Mouse (Mus musculus) thymus, adult 2 months (tissue): ENCODE data around the gene Fam19a5. TPM values are rescaled to one million over a fixed set of nuclear protein-coding genes. Genes with fewer than 3 reads are reported as not detected.

Source experiments
- DNase-seq: peaks from one replicate; pipeline ENCODE4 v3.0.0; 2021
- H3K27ac ChIP-seq: fragments of 200-500 bp; 2 replicates; pipeline ENCODE4 v1.5.1; 2012; ENCODE audit warnings: low read length, control low read depth; ENCODE audit not compliant: control insufficient read depth, insufficient read depth
- H3K27me3 ChIP-seq: fragments of 200-500 bp; 2 replicates; pipeline ENCODE4 v1.6.1; 2012; ENCODE audit warnings: mild to moderate bottlenecking, low read length, moderate library complexity, mixed read lengths; ENCODE audit not compliant: control insufficient read depth, insufficient read depth
- H3K36me3 ChIP-seq: fragments of 200-500 bp; 2 replicates; pipeline ENCODE4 v1.6.1; 2012; ENCODE audit warnings: mild to moderate bottlenecking, low read length, moderate library complexity; ENCODE audit not compliant: control insufficient read depth, insufficient read depth
- H3K4me1 ChIP-seq: fragments of 200-500 bp; replicated peaks from 2 replicates; pipeline ENCODE4 v1.6.1; 2012; ENCODE audit warnings: low read length; ENCODE audit not compliant: control insufficient read depth, insufficient read depth
- H3K4me3 ChIP-seq: fragments of 200-500 bp; 2 replicates; pipeline ENCODE4 v1.5.1; 2012; ENCODE audit warnings: mild to moderate bottlenecking, low read length, control low read depth, moderate library complexity; ENCODE audit not compliant: control insufficient read depth, insufficient read depth
- CTCF ChIP-seq: fragments of 200-500 bp; IDR thresholded peaks from 2 replicates; pipeline ENCODE4 v1.5.1; 2012; ENCODE audit warnings: mild to moderate bottlenecking, control low read depth, low read length, moderate library complexity, borderline replicate concordance; ENCODE audit not compliant: control insufficient read depth, poor library complexity, insufficient read depth; ENCODE audit errors: extremely low read depth
- POLR2A ChIP-seq: fragments of 200-500 bp; IDR thresholded peaks from 2 replicates; pipeline ENCODE4 v1.6.1; 2012; ENCODE audit warnings: mild to moderate bottlenecking, low read length, control low read depth, moderate library complexity; ENCODE audit not compliant: control insufficient read depth, poor library complexity, insufficient read depth; ENCODE audit errors: extremely low read depth
- WGBS: fragments of 180-500 bp; shearing (Covaris S2); methylation state at CpG from one replicate; pipeline ENCODE4 v1.1.7; 2018; 5-methylcytosine and 5-hydroxymethylcytosine counted together
- polyA plus RNA-seq: library from polyadenylated mRNA; depleted of rRNA; stranded (reverse); fragments of >200 nt; gene quantifications from 2 replicates; pipeline ENCODE4 v1.2.3, GENCODE M21; 2012

Gene Fam19a5
- polyA plus RNA-seq, 1 experiment: 1.1 TPM

- DNase-seq: no peak
- Histone ChIP-seq H3K27me3 (no peaks in the 10 kb centered on the region), H3K4me3 (no peak overlapping the region), H3K4me1 (no peaks in the 10 kb centered on the region), H3K36me3 (no peaks in the 10 kb centered on the region), H3K27ac (no peak overlapping the region)
- WGBS: 84% methylated on average over 3 of the region's 3 CpGs
- no peak for TF ChIP-seq CTCF
- no peak for TF ChIP-seq POLR2A
These were observed 159.2 kb downstream of the Fam19a5 start for GRCm38 (mm10) chr15:87703334-87703733.

GRCm38 (mm10) chr15:87711790-87712189 lies 167.7 kb downstream of the Fam19a5 start:
- TF ChIP-seq CTCF: no peak
- no peak for TF ChIP-seq POLR2A
- Histone ChIP-seq H3K27me3 (no peaks in the 10 kb centered on the region), H3K36me3 (no peaks in the 10 kb centered on the region), H3K4me3 (no peak overlapping the region), H3K4me1 (no peaks in the 10 kb centered on the region), H3K27ac (no peak overlapping the region)
- WGBS: 73% methylated on average over 4 of the region's 4 CpGs
- no peak for DNase-seq

- H3K4me1 ChIP-seq: no peaks in the 10 kb centered on the region
- no peaks in the 10 kb centered on the region for H3K27me3 ChIP-seq
- no peaks in the 10 kb centered on the region for H3K36me3 ChIP-seq
- no peak for DNase-seq
- WGBS: 86% methylated on average over 8 of the region's 8 CpGs
- no peak overlapping the region for H3K4me3 ChIP-seq
- TF ChIP-seq CTCF (no peak), POLR2A (no peak)
- H3K27ac ChIP-seq: no peak overlapping the region
These were observed 168.1 kb downstream of the Fam19a5 start for GRCm38 (mm10) chr15:87712221-87712620.

- Histone ChIP-seq H3K4me3 (no peak overlapping the region), H3K27me3 (no peaks in the 10 kb centered on the region), H3K36me3 (no peaks in the 10 kb centered on the region), H3K27ac (no peak overlapping the region), H3K4me1 (no peaks in the 10 kb centered on the region)
- TF ChIP-seq POLR2A: no peak
- TF ChIP-seq CTCF: no peak
- no peak for DNase-seq
- 41% methylated on average over 9 of the region's 9 CpGs for WGBS
These were observed 171.1 kb downstream of the Fam19a5 start for GRCm38 (mm10) chr15:87715037-87715676.

GRCm38 (mm10) chr15:87717056-87717455 lies 173.0 kb downstream of the Fam19a5 start:
- Histone ChIP-seq H3K36me3 (no peaks in the 10 kb centered on the region), H3K4me3 (no peak overlapping the region), H3K27me3 (no peaks in the 10 kb centered on the region), H3K4me1 (no peaks in the 10 kb centered on the region), H3K27ac (no peak overlapping the region)
- 78% methylated on average over 5 of the region's 5 CpGs for WGBS
- DNase-seq: no peak
- TF ChIP-seq CTCF (no peak), POLR2A (no peak)

- no peaks in the 10 kb centered on the region for H3K36me3 ChIP-seq
- H3K4me1 ChIP-seq: no peaks in the 10 kb centered on the region
- no peak for DNase-seq
- no peaks in the 10 kb centered on the region for H3K27me3 ChIP-seq
- WGBS: 97% methylated on average over 5 of the region's 5 CpGs
- H3K27ac ChIP-seq: no peak overlapping the region
- TF ChIP-seq CTCF: no peak
- TF ChIP-seq POLR2A: no peak
- H3K4me3 ChIP-seq: no peak overlapping the region
These were observed 179.4 kb downstream of the Fam19a5 start for GRCm38 (mm10) chr15:87723455-87723986.

GRCm38 (mm10) chr15:87726657-87727236 lies 182.6 kb downstream of the Fam19a5 start:
- no peak for TF ChIP-seq CTCF
- no peak for TF ChIP-seq POLR2A
- H3K4me1 ChIP-seq: no peaks in the 10 kb centered on the region
- H3K4me3 ChIP-seq: no peak overlapping the region
- no peak for DNase-seq
- H3K36me3 ChIP-seq: no peaks in the 10 kb centered on the region
- H3K27ac ChIP-seq: no peak overlapping the region
- no peaks in the 10 kb centered on the region for H3K27me3 ChIP-seq
- WGBS: 86% methylated on average over 20 of the region's 20 CpGs
